Mouse (Mus musculus): Measurements from ENCODE around the gene Ednra. TPM values are rescaled to one million over a fixed set of nuclear protein-coding genes. Genes with fewer than 3 reads are reported as not detected.

Ednra gene
- polyA plus RNA-seq, 1 experiment = 3.7 TPM

- no peaks in the 10 kb centered on the region for H3K4me1 ChIP-seq (ENCODE audit: control insufficient read depth, insufficient read depth, low read length)
- no peak overlapping the region for H3K27ac ChIP-seq (ENCODE audit: insufficient read depth, low read depth, low read length)
- H3K36me3 ChIP-seq (ENCODE audit: control insufficient read depth, insufficient read depth, low read length) = no peaks in the 10 kb centered on the region
- H3K4me3 ChIP-seq (ENCODE audit: insufficient read depth, low read depth, low read length) = no peak overlapping the region
- H3K27me3 ChIP-seq (replicated peaks; ENCODE audit: control insufficient read depth, insufficient read depth, low read length) = no peaks in the 10 kb centered on the region
- TF ChIP-seq CTCF (conservative IDR thresholded peaks at IDR 0.05; ENCODE audit: insufficient read depth, insufficient read length, low read depth, low read length) (no peak), POLR2A (IDR thresholded peaks at IDR 0.05; ENCODE audit: low read depth, low read length) (no peak)
- DNase-seq = no peak
- 90% methylated on average over 6 of the region's 6 CpGs for WGBS
These were observed 16.9 kb upstream of the Ednra start for GRCm38 (mm10) chr8:77741050-77741777.

- DNase-seq = no peak
- Histone ChIP-seq H3K4me3 (ENCODE audit: insufficient read depth, low read depth, low read length) (no peak overlapping the region), H3K4me1 (ENCODE audit: control insufficient read depth, insufficient read depth, low read length) (no peaks in the 10 kb centered on the region), H3K27ac (ENCODE audit: insufficient read depth, low read depth, low read length) (no peak overlapping the region), H3K27me3 (replicated peaks; ENCODE audit: control insufficient read depth, insufficient read depth, low read length) (no peaks in the 10 kb centered on the region), H3K36me3 (ENCODE audit: control insufficient read depth, insufficient read depth, low read length) (no peaks in the 10 kb centered on the region)
- WGBS = 88% methylated on average over 6 of the region's 6 CpGs
- TF ChIP-seq POLR2A (IDR thresholded peaks at IDR 0.05; ENCODE audit: low read depth, low read length) (no peak), CTCF (conservative IDR thresholded peaks at IDR 0.05; ENCODE audit: insufficient read depth, insufficient read length, low read depth, low read length) (no peak)
These were observed 14.2 kb upstream of the Ednra start for GRCm38 (mm10) chr8:77738419-77738818.

- Histone ChIP-seq H3K4me1 (ENCODE audit: control insufficient read depth, insufficient read depth, low read length) (no peaks in the 10 kb centered on the region), H3K27ac (ENCODE audit: insufficient read depth, low read depth, low read length) (no peak overlapping the region), H3K36me3 (ENCODE audit: control insufficient read depth, insufficient read depth, low read length) (no peaks in the 10 kb centered on the region), H3K27me3 (replicated peaks; ENCODE audit: control insufficient read depth, insufficient read depth, low read length) (no peaks in the 10 kb centered on the region), H3K4me3 (ENCODE audit: insufficient read depth, low read depth, low read length) (no peak overlapping the region)
- no peak for DNase-seq
- TF ChIP-seq CTCF (conservative IDR thresholded peaks at IDR 0.05; ENCODE audit: insufficient read depth, insufficient read length, low read depth, low read length) (no peak), POLR2A (IDR thresholded peaks at IDR 0.05; ENCODE audit: low read depth, low read length) (no peak)
- WGBS = 72% methylated on average over 9 of the region's 9 CpGs
These were observed 13.1 kb upstream of the Ednra start for GRCm38 (mm10) chr8:77737327-77737726.

GRCm38 (mm10) chr8:77733792-77734191 is 9.5 kb upstream of the Ednra start:
- no peak for DNase-seq
- no peak for TF ChIP-seq POLR2A (IDR thresholded peaks at IDR 0.05; ENCODE audit: low read depth, low read length)
- no peak for TF ChIP-seq CTCF (conservative IDR thresholded peaks at IDR 0.05; ENCODE audit: insufficient read depth, insufficient read length, low read depth, low read length)
- H3K27ac ChIP-seq (ENCODE audit: insufficient read depth, low read depth, low read length) = no peak overlapping the region
- H3K27me3 ChIP-seq (replicated peaks; ENCODE audit: control insufficient read depth, insufficient read depth, low read length) = no peaks in the 10 kb centered on the region
- H3K4me1 ChIP-seq (ENCODE audit: control insufficient read depth, insufficient read depth, low read length) = no peaks in the 10 kb centered on the region
- 39% methylated on average over 2 of the region's 2 CpGs for WGBS
- H3K36me3 ChIP-seq (ENCODE audit: control insufficient read depth, insufficient read depth, low read length) = no peaks in the 10 kb centered on the region
- H3K4me3 ChIP-seq (ENCODE audit: insufficient read depth, low read depth, low read length) = no peak overlapping the region

DNA sequence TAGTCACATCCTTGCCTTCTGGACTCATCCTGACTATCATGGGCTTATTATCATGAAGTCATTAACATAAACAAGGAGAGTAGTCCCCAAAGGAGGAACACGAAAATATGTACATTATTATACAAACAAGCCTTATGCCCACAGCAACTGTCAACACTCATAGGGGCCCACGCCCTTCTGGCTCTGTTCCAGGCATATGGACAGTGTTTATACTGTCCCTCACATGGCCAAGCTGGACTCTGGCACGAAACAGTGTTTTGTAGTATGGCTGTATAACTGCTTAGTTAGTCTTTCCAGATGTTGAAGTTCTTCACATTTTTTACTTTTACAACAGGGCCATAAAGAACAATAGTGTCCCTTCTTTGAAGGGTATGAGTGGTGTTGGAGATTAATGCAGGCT is 8.7 kb upstream of the Ednra start:
- H3K27ac ChIP-seq (ENCODE audit: insufficient read depth, low read depth, low read length) = no peak overlapping the region
- DNase-seq = no peak
- H3K36me3 ChIP-seq (ENCODE audit: control insufficient read depth, insufficient read depth, low read length) = no peaks in the 10 kb centered on the region
- TF ChIP-seq POLR2A (IDR thresholded peaks at IDR 0.05; ENCODE audit: low read depth, low read length) (no peak), CTCF (conservative IDR thresholded peaks at IDR 0.05; ENCODE audit: insufficient read depth, insufficient read length, low read depth, low read length) (no peak)
- H3K4me3 ChIP-seq (ENCODE audit: insufficient read depth, low read depth, low read length) = no peak overlapping the region
- no peaks in the 10 kb centered on the region for H3K27me3 ChIP-seq (replicated peaks; ENCODE audit: control insufficient read depth, insufficient read depth, low read length)
- 72% methylated on average over 3 of the region's 3 CpGs for WGBS
- no peaks in the 10 kb centered on the region for H3K4me1 ChIP-seq (ENCODE audit: control insufficient read depth, insufficient read depth, low read length)

GRCm38 (mm10) chr8:77725406-77725805 is 1.1 kb upstream of the Ednra start:
- no peaks in the 10 kb centered on the region for H3K4me1 ChIP-seq (ENCODE audit: control insufficient read depth, insufficient read depth, low read length)
- peak; percentile 23 for DNase-seq
- no peaks in the 10 kb centered on the region for H3K36me3 ChIP-seq (ENCODE audit: control insufficient read depth, insufficient read depth, low read length)
- WGBS = 84% methylated on average over 5 of the region's 5 CpGs
- H3K27me3 ChIP-seq (replicated peaks; ENCODE audit: control insufficient read depth, insufficient read depth, low read length) = no peaks in the 10 kb centered on the region; the same call in 1 of the 2 replicates
- no peak overlapping the region for H3K27ac ChIP-seq (ENCODE audit: insufficient read depth, low read depth, low read length)
- TF ChIP-seq CTCF (conservative IDR thresholded peaks at IDR 0.05; ENCODE audit: insufficient read depth, insufficient read length, low read depth, low read length) (no peak), POLR2A (IDR thresholded peaks at IDR 0.05; ENCODE audit: low read depth, low read length) (no peak)
- H3K4me3 ChIP-seq (ENCODE audit: insufficient read depth, low read depth, low read length) = no peak overlapping the region

DNA sequence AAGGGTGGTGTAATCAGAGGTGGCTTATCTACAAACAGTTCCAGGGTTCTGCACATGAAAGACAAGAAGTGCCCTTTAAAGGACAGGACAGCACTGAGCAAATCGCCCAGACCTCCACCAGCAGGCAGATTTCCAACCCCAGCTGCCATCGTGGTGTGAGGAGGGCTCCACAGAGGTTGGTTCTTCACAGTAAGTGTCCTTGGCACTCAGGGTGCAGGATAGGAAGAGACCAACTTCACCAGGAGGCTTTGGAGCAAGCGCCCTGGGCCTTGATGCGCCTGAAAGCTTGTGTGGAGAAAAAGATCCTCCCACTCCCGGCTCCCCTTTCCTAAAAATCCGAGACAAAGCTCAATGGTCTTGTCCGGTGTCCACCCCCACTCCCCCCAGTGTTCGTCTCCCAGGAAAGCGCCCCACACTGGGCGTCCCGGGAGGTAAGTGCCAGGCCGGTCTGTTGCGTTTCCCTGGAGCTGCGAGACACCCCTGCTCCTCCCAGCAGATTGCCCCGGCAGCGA is 674 bp downstream of the Ednra start:
- H3K4me1 ChIP-seq (ENCODE audit: control insufficient read depth, insufficient read depth, low read length) = no peaks in the 10 kb centered on the region
- WGBS = 4% methylated on average over 16 of the region's 16 CpGs

More for the DNA sequence above, 674 bp downstream of the Ednra start:
- peak; percentile 4 for DNase-seq
- TF ChIP-seq POLR2A (IDR thresholded peaks at IDR 0.05; ENCODE audit: low read depth, low read length) = no peak
- no peak for TF ChIP-seq CTCF (conservative IDR thresholded peaks at IDR 0.05; ENCODE audit: insufficient read depth, insufficient read length, low read depth, low read length)
- H3K27ac ChIP-seq (ENCODE audit: insufficient read depth, low read depth, low read length) = peak overlapping the region; percentile 55
- H3K27me3 ChIP-seq (replicated peaks; ENCODE audit: control insufficient read depth, insufficient read depth, low read length) = no peaks in the 10 kb centered on the region; the same call in 1 of the 2 replicates
- peak overlapping the region; percentile 45 for H3K4me3 ChIP-seq (ENCODE audit: insufficient read depth, low read depth, low read length)
- H3K36me3 ChIP-seq (ENCODE audit: control insufficient read depth, insufficient read depth, low read length) = no peaks in the 10 kb centered on the region

Measured in kidney, adult 2 months (tissue).